8 mouse cellular contexts compared by ENCODE assay signal in the genomic region with DNA sequence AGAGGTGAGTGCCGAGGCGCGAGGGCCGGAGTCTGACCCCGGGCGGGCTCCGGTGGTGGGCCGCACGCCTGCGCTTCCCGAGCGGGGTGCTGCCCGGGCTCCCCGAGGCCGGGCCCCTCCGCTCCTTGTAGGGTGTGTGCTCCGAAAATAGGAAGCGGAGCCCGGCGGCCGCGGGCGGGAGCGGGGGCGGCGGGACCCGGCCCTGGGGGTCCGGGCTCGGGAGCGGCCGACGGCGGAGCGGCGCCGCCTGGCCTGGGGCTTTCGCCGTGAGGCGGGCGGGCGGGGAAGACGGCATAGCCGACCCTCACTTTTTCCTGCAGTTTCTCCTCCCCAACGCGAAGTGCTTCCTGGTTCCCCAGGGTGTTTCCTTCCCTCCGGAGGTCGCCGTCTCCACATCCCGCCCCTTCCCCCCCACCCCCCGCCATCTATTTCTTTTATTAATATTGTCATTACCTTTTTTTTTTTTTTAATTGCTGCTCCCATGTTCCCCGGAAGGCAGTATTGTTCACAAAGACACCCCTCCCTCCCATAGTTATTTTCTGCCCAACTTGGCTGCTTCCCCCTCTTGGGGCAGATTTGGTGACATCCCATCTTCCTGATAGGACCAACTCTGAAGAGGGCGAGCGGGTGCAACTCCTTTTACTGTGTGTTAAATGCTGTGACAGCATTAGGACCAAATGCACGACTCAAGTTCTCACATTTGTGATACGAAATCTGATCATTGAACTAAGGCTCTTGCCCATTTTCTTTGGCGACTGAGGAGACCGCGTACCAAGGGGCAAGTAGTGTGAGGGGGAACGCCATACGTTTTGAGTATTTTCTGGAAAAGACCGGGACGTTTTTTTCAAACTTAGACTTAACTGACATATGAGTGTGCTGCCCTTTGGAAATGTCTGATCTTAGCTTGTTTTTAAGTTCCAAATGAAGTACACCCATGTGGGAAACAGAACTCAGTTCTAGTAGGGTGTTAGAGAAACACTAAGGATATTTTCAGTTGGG. TPM values are rescaled to one million over a fixed set of nuclear protein-coding genes. Genes with fewer than 3 reads are reported as not detected.
DNase-seq lines count a peak whose midpoint lies in the region; ATAC-seq and TF ChIP-seq lines count a peak whose summit lies in the region.

No protein-coding gene starts in this region.

- peak overlapping the region; percentile 79 for H3K4me3 ChIP-seq in C2C12 (ENCODE audit: insufficient read depth, poor library complexity, severe bottlenecking)
- H3K4me3 ChIP-seq in liver, embryonic 11.5 days (ENCODE audit: low read depth, low read length), result peak overlapping the region; percentile 96
- H3K4me3 ChIP-seq in thymus, adult 2 months (ENCODE audit: control insufficient read depth, insufficient read depth, low read length), result peak overlapping the region; percentile 79

- H3K79me3 ChIP-seq in C2C12 (ENCODE audit: low read depth), result peaks cover 50% of the 10 kb centered on the region

- under 1% methylated on average over 59 of the region's 62 CpGs for WGBS in liver, embryonic 11.5 days
- under 1% methylated on average over 57 of the region's 62 CpGs for WGBS in thymus, adult 2 months

- intact Hi-C loops in gastrocnemius, postnatal 36 days (cut with DNase I), result no loop called here

- no peak for TF ChIP-seq POLR2A in thymus, adult 2 months (IDR thresholded peaks at IDR 0.05; ENCODE audit: control insufficient read depth, extremely low read depth, insufficient read depth, low read length, poor library complexity)

- peak overlapping the region; percentile 76 for H3K4me2 ChIP-seq in liver, embryonic 11.5 days

- H3ac ChIP-seq in C2C12 (ENCODE audit: control insufficient read depth, insufficient read length, low read depth), result peak overlapping the region; percentile 85

- peaks cover 12% of the 10 kb centered on the region for H3K36me3 ChIP-seq in C2C12 (ENCODE audit: control insufficient read depth, insufficient read depth)
- H3K36me3 ChIP-seq in liver, embryonic 11.5 days (ENCODE audit: control insufficient read depth, insufficient read depth, low read length), result peaks cover 4% of the 10 kb centered on the region
- H3K36me3 ChIP-seq in thymus, adult 2 months (ENCODE audit: control insufficient read depth, insufficient read depth, low read length), result no peaks in the 10 kb centered on the region

- peak; percentile 76 for DNase-seq in adipocyte (ENCODE audit: low spot score)
- peak; percentile 61 for DNase-seq in embryo, embryonic 11 days
- DNase-seq in gastrocnemius, postnatal 36 days, result peak; percentile 11 to 28
- DNase-seq in kidney, adult 11 months, result peak; percentile 22
- DNase-seq in liver, embryonic 11.5 days (ENCODE audit: low spot score), result peak; percentile 58
- DNase-seq in neural tube, embryonic 10.5 days (ENCODE audit: extremely low spot score, low spot score), result peak; percentile 41
- peak; percentile 32 for DNase-seq in thymus, adult 2 months

- H3K27me3 ChIP-seq in C2C12 (ENCODE audit: control insufficient read depth, insufficient read depth, insufficient read length), result no peaks in the 10 kb centered on the region
- H3K27me3 ChIP-seq in liver, embryonic 11.5 days (replicated peaks; ENCODE audit: control insufficient read depth, insufficient read depth, low read length), result no peaks in the 10 kb centered on the region
- H3K27me3 ChIP-seq in thymus, adult 2 months (ENCODE audit: control insufficient read depth, insufficient read depth, low read length), result no peaks in the 10 kb centered on the region

- H3K9ac ChIP-seq in liver, embryonic 11.5 days (ENCODE audit: low read depth, low read length), result peak overlapping the region; percentile 98

- peak overlapping the region; percentile 97 for H3K27ac ChIP-seq in liver, embryonic 11.5 days (ENCODE audit: low read depth, low read length)
- peak overlapping the region; percentile 30; the same call in 1 of the 2 replicates for H3K27ac ChIP-seq in thymus, adult 2 months (ENCODE audit: control insufficient read depth, insufficient read depth, low read length)

- peaks cover 16% of the 10 kb centered on the region for H3K4me1 ChIP-seq in liver, embryonic 11.5 days (replicated peaks; ENCODE audit: control insufficient read depth, insufficient read depth, low read length)
- H3K4me1 ChIP-seq in thymus, adult 2 months (replicated peaks; ENCODE audit: control insufficient read depth, insufficient read depth, low read length), result peaks cover 7% of the 10 kb centered on the region

- peaks cover 56% of the 10 kb centered on the region for H3K79me2 ChIP-seq in C2C12 (ENCODE audit: control insufficient read depth, insufficient read depth)

- no peaks in the 10 kb centered on the region for H3K9me3 ChIP-seq in liver, embryonic 11.5 days (ENCODE audit: control insufficient read depth, low read length)

- no peak for TF ChIP-seq CTCF in C2C12 (IDR thresholded peaks at IDR 0.05; ENCODE audit: control insufficient read depth, insufficient read depth, insufficient read length)
- TF ChIP-seq CTCF in thymus, adult 2 months (IDR thresholded peaks at IDR 0.05; ENCODE audit: borderline replicate concordance, control insufficient read depth, extremely low read depth, insufficient read depth, low read length, poor library complexity), result no peak

- ATAC-seq in liver, embryonic 11.5 days (replicated peaks; ENCODE audit: low FRiP score), result peak; percentile 79

TF ChIP-seq in C2C12, 6 proteins besides CTCF, POLR2A, EP300 and RAD21:
- no peak for TF ChIP-seq MYOG (IDR thresholded peaks at IDR 0.05; ENCODE audit: control insufficient read depth, extremely low read depth, insufficient read length)
- no peak for TF ChIP-seq MYOD1 (IDR thresholded peaks at IDR 0.05; ENCODE audit: control insufficient read depth, insufficient read length, low read depth)
- TF ChIP-seq USF1 (IDR thresholded peaks at IDR 0.05; ENCODE audit: low read depth), result no peak

RNA-seq across cellular contexts. Expression of gene Capza2, which starts 1.5 kb away (rescaled TPM):
- 51.5 TPM for polyA plus RNA-seq in C2C12 (2012; fragmentation: generic; extraction: Trizol)
- 100 to 1,000 TPM; 299 to 306 TPM for total RNA-seq in gastrocnemius, postnatal 36 days (2021)
- 164 and 186 TPM in 2 replicates for polyA plus RNA-seq in liver, embryonic 11.5 days (2014; fragmentation: Nextera tagmentation; extraction: Ambion mirVana)
- 17.1 and 18.2 TPM in 2 replicates for polyA plus RNA-seq in thymus, adult 2 months (2012; rRNA removed)

RNA-seq across cellular contexts. Expression of gene St7, which starts 55.2 kb away (rescaled TPM):
- 8.4 TPM for polyA plus RNA-seq in C2C12 (2012; fragmentation: generic; extraction: Trizol)
- 10 to 100 TPM in 1 of 2 experiments, 1 to 10 TPM in 1; 9.6 to 10.6 TPM for total RNA-seq in gastrocnemius, postnatal 36 days (2021)
- polyA plus RNA-seq in liver, embryonic 11.5 days (2014; fragmentation: Nextera tagmentation; extraction: Ambion mirVana), result 16.9 and 18.6 TPM in 2 replicates
- polyA plus RNA-seq in thymus, adult 2 months (2012; rRNA removed), result 8.6 and 9.7 TPM in 2 replicates

Comparison
In these comparisons a context has a peak if more than half of its experiments do, and no peak if none do; other contexts are left out.
1. Peak in every context shown above with its lines: DNase-seq, ATAC-seq, H3K4me3 ChIP-seq and H3K27ac ChIP-seq.
2. DNase-seq: peak in every context shown above with its lines; median percentile 76 in adipocyte; 61 in embryo, embryonic 11 days; 58 in liver, embryonic 11.5 days; 41 in neural tube, embryonic 10.5 days; 32 in thymus, adult 2 months; 22 in kidney, adult 11 months; 20 in gastrocnemius, postnatal 36 days.